Mouse (Mus musculus) embryonic facial prominence, embryonic 15.5 days (tissue): Measurements from ENCODE around the gene Atrnl1. TPM values are rescaled to one million over a fixed set of nuclear protein-coding genes. Genes with fewer than 3 reads are reported as not detected.

Experiments
- ATAC-seq: fragments of 200-750 bp; cut with Nextera tagmentation; 2 replicates; pipeline ENCODE4 v1.8.0; 2017; ENCODE audit warnings: low read depth, moderate TSS enrichment; ENCODE audit not compliant: insufficient number of reproducible peaks, low FRiP score, low TSS enrichment
- H3K27ac ChIP-seq: fragments of 300-500 bp; sonication (generic); replicated peaks from 2 replicates; pipeline ENCODE4 v1.5.1; 2015; ENCODE audit warnings: mild to moderate bottlenecking, inconsistent platforms
- H3K27me3 ChIP-seq: fragments of 300-500 bp; sonication (generic); 2 replicates; pipeline ENCODE4 v1.6.1; 2015; ENCODE audit warnings: inconsistent platforms
- H3K36me3 ChIP-seq: fragments of 300-500 bp; sonication (generic); 2 replicates; pipeline ENCODE4 v1.6.1; 2015; ENCODE audit warnings: mild to moderate bottlenecking, inconsistent platforms
- H3K4me1 ChIP-seq: fragments of 300-500 bp; sonication (generic); 2 replicates; pipeline ENCODE4 v1.6.1; 2015; ENCODE audit warnings: inconsistent platforms
- H3K4me2 ChIP-seq: fragments of 300-500 bp; sonication (generic); replicated peaks from 2 replicates; pipeline ENCODE4 v1.6.1; 2015; ENCODE audit warnings: mild to moderate bottlenecking, inconsistent platforms
- H3K4me3 ChIP-seq: fragments of 300-500 bp; sonication (generic); replicated peaks from 2 replicates; pipeline ENCODE4 v1.5.1; 2015; ENCODE audit warnings: mild to moderate bottlenecking, inconsistent platforms
- H3K9ac ChIP-seq: fragments of 300-500 bp; sonication (generic); 2 replicates; pipeline ENCODE4 v1.6.1; 2015; ENCODE audit warnings: inconsistent platforms
- H3K9me3 ChIP-seq: fragments of 300-500 bp; sonication (generic); replicated peaks from 2 replicates; pipeline ENCODE4 v1.6.1; 2016; ENCODE audit warnings: inconsistent platforms
- WGBS: fragments of 180-500 bp; shearing (Covaris S2); methylation state at CpG from one replicate; pipeline ENCODE4 v1.1.7; 2015; 5-methylcytosine and 5-hydroxymethylcytosine counted together
- polyA plus RNA-seq: library from polyadenylated mRNA; unstranded; fragments of >200 nt; fragmentation: Nextera tagmentation; extraction: Ambion mirVana; gene quantifications from 2 replicates; pipeline ENCODE4 v1.2.1, GENCODE M21; 2015

Atrnl1 gene
- polyA plus RNA-seq, 1 experiment from 2014 or later = 7.1 TPM

DNA sequence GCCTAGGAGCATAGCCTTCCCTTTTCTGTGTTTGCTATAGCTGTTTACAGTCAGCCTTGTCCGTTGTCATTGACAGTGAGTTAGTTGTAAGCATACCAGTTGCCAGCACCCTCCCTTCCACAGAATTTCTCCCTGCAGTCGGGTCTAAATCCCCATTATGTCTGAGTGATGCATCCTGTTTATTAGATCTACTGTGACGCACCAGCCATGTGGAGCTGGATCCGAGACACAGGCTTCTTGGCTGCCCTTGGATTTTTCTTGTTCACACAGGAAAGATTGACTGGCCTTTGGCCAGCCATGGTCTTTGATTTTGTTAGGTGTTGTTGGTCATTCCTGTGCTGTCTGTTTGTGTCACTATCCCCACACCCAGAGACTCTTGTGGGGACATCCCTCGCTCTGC lies 102.3 kb downstream of the Atrnl1 start:
- no peaks in the 10 kb centered on the region for H3K27me3 ChIP-seq
- no peak overlapping the region for H3K27ac ChIP-seq
- peaks cover 23% of the 10 kb centered on the region for H3K36me3 ChIP-seq
- no peaks in the 10 kb centered on the region for H3K9me3 ChIP-seq
- no peaks in the 10 kb centered on the region for H3K4me1 ChIP-seq
- no peak for ATAC-seq
- H3K4me3 ChIP-seq = no peak overlapping the region
- no peak overlapping the region for H3K4me2 ChIP-seq
- H3K9ac ChIP-seq = no peak overlapping the region
- WGBS = 58% methylated on average over 5 of the region's 5 CpGs

DNA sequence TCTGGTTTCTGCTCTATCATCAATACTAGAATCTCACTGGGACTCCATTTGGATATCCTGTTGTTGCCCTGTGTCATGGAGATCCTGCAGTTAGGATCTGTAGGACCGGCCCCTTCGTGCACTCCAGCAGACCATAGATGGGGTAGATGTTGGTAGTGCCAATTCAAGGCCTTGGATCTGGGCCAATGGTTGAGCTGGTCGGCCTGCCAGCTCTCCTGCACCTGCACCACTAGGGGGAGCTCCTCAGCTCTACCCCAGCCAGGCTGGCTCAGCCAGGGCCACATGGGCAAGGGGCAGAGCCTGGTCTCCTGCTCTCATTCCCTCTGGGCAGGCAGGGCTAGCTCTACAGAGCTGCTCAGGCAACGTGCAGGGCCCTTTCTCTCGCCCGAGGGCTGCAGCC lies 114.1 kb downstream of the Atrnl1 start:
- H3K36me3 ChIP-seq = no peaks in the 10 kb centered on the region
- H3K4me2 ChIP-seq = no peak overlapping the region
- no peak overlapping the region for H3K4me3 ChIP-seq
- no peaks in the 10 kb centered on the region for H3K27me3 ChIP-seq
- H3K9ac ChIP-seq = no peak overlapping the region
- no peak for ATAC-seq
- no peak overlapping the region for H3K27ac ChIP-seq
- H3K9me3 ChIP-seq = no peaks in the 10 kb centered on the region
- 84% methylated on average over 6 of the region's 6 CpGs for WGBS
- H3K4me1 ChIP-seq = no peaks in the 10 kb centered on the region

DNA sequence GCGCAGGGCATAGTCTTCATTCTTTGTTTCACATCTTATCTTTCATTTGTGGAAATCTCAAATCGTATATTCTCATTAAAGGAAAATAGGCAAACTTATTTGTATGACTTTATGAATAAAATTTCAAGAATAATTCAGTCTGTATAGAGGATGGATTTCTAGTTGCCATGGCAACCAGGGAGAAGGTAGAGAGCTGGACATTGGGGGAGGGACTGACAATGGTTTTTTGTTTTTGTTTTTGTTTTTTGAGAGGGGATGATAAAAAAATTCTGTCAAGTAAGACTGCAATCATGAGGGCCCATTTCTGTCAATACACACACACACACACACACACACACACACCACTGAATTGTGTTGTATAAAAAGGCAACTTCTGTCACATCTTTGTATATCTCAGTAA lies 114.5 kb downstream of the Atrnl1 start:
- no peak overlapping the region for H3K9ac ChIP-seq
- no peak overlapping the region for H3K27ac ChIP-seq
- 97% methylated on average over 2 of the region's 2 CpGs for WGBS
- no peak overlapping the region for H3K4me3 ChIP-seq
- no peaks in the 10 kb centered on the region for H3K9me3 ChIP-seq
- no peak overlapping the region for H3K4me2 ChIP-seq
- no peaks in the 10 kb centered on the region for H3K36me3 ChIP-seq
- no peaks in the 10 kb centered on the region for H3K27me3 ChIP-seq
- ATAC-seq = no peak
- H3K4me1 ChIP-seq = no peaks in the 10 kb centered on the region

DNA sequence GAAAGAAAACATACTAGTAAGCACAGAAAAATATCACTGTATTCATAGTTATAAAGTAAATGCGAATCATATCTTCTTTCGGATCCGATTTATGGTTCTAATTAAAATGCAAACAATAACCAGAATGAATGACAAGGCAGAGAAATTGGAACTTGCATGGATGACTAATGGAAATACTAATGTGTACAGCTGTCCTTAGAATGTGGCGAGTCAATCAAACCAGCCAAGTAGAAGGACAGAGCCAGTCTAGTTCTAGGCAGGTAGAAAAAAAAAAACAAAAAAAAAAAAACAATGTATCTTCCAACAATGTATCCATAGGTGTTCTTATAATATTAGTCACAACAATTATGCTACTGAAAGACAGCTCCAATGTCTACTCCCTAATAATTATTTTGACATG lies 116.2 kb downstream of the Atrnl1 start:
- no peak overlapping the region for H3K4me2 ChIP-seq
- 77% methylated on average over 4 of the region's 4 CpGs for WGBS
- no peaks in the 10 kb centered on the region for H3K36me3 ChIP-seq
- no peaks in the 10 kb centered on the region for H3K4me1 ChIP-seq
- H3K27me3 ChIP-seq = no peaks in the 10 kb centered on the region
- H3K27ac ChIP-seq = no peak overlapping the region
- no peak overlapping the region for H3K9ac ChIP-seq
- H3K4me3 ChIP-seq = no peak overlapping the region
- H3K9me3 ChIP-seq = no peaks in the 10 kb centered on the region
- ATAC-seq = no peak

GRCm38 (mm10) chr19:57737475-57737874 lies 126.6 kb downstream of the Atrnl1 start:
- Histone ChIP-seq H3K27me3 (no peaks in the 10 kb centered on the region), H3K9me3 (no peaks in the 10 kb centered on the region), H3K27ac (no peak overlapping the region), H3K4me1 (no peaks in the 10 kb centered on the region), H3K4me3 (no peak overlapping the region), H3K4me2 (no peak overlapping the region), H3K9ac (no peak overlapping the region), H3K36me3 (peaks cover 12% of the 10 kb centered on the region)
- ATAC-seq = no peak
- WGBS = 64% methylated on average over 3 of the region's 3 CpGs

GRCm38 (mm10) chr19:57745579-57745978 lies 134.7 kb downstream of the Atrnl1 start:
- H3K9me3 ChIP-seq = no peaks in the 10 kb centered on the region
- no peak for ATAC-seq
- H3K4me1 ChIP-seq = no peaks in the 10 kb centered on the region
- no peak overlapping the region for H3K9ac ChIP-seq
- no peaks in the 10 kb centered on the region for H3K36me3 ChIP-seq
- no peak overlapping the region for H3K27ac ChIP-seq
- H3K4me3 ChIP-seq = no peak overlapping the region
- no peak overlapping the region for H3K4me2 ChIP-seq
- no peaks in the 10 kb centered on the region for H3K27me3 ChIP-seq
- 48% methylated on average over 9 of the region's 9 CpGs for WGBS

GRCm38 (mm10) chr19:57746553-57746952 lies 135.7 kb downstream of the Atrnl1 start:
- no peak for ATAC-seq
- Histone ChIP-seq H3K36me3 (no peaks in the 10 kb centered on the region), H3K4me1 (no peaks in the 10 kb centered on the region), H3K4me3 (no peak overlapping the region), H3K27me3 (no peaks in the 10 kb centered on the region), H3K9me3 (no peaks in the 10 kb centered on the region), H3K27ac (no peak overlapping the region), H3K9ac (no peak overlapping the region), H3K4me2 (no peak overlapping the region)
- 89% methylated on average over 11 of the region's 11 CpGs for WGBS

- WGBS = 89% methylated on average over 14 of the region's 14 CpGs
- H3K4me3 ChIP-seq = no peak overlapping the region
- H3K9me3 ChIP-seq = no peaks in the 10 kb centered on the region
- no peak for ATAC-seq
- H3K4me1 ChIP-seq = no peaks in the 10 kb centered on the region
- no peak overlapping the region for H3K4me2 ChIP-seq
- H3K27ac ChIP-seq = no peak overlapping the region
- H3K9ac ChIP-seq = no peak overlapping the region
- peaks cover 9% of the 10 kb centered on the region; the same call in 1 of the 2 replicates for H3K36me3 ChIP-seq
- H3K27me3 ChIP-seq = no peaks in the 10 kb centered on the region
These were observed 141.4 kb downstream of the Atrnl1 start for GRCm38 (mm10) chr19:57752189-57752588.

GRCm38 (mm10) chr19:57762526-57762925 lies 151.7 kb downstream of the Atrnl1 start:
- no peak overlapping the region for H3K4me3 ChIP-seq
- H3K27ac ChIP-seq = no peak overlapping the region
- H3K27me3 ChIP-seq = no peaks in the 10 kb centered on the region
- 90% methylated on average over 2 of the region's 2 CpGs for WGBS
- no peaks in the 10 kb centered on the region for H3K9me3 ChIP-seq
- no peak overlapping the region for H3K4me2 ChIP-seq
- ATAC-seq = no peak
- H3K36me3 ChIP-seq = 0 out of 2 replicates have a peak, but pooled peaks cover 5% of the 10 kb centered on the region
- H3K4me1 ChIP-seq = no peaks in the 10 kb centered on the region
- no peak overlapping the region for H3K9ac ChIP-seq

- Histone ChIP-seq H3K9me3 (no peaks in the 10 kb centered on the region), H3K4me1 (no peaks in the 10 kb centered on the region), H3K9ac (no peak overlapping the region), H3K36me3 (0 out of 2 replicates have a peak, but pooled peaks cover 5% of the 10 kb centered on the region), H3K27me3 (no peaks in the 10 kb centered on the region), H3K27ac (no peak overlapping the region), H3K4me3 (no peak overlapping the region), H3K4me2 (no peak overlapping the region)
- WGBS = 81% methylated on average over 16 of the region's 16 CpGs
- ATAC-seq = no peak
These were observed 153.9 kb downstream of the Atrnl1 start for GRCm38 (mm10) chr19:57764576-57765371.

- H3K4me3 ChIP-seq = no peak overlapping the region
- 0 out of 2 replicates have a peak, but pooled peaks cover 3% of the 10 kb centered on the region for H3K36me3 ChIP-seq
- H3K4me2 ChIP-seq = no peak overlapping the region
- no peak for ATAC-seq
- WGBS = 92% methylated on average over 2 of the region's 2 CpGs
- H3K27ac ChIP-seq = no peak overlapping the region
- H3K4me1 ChIP-seq = no peaks in the 10 kb centered on the region
- no peak overlapping the region for H3K9ac ChIP-seq
- H3K9me3 ChIP-seq = no peaks in the 10 kb centered on the region
- no peaks in the 10 kb centered on the region for H3K27me3 ChIP-seq
These were observed 156.2 kb downstream of the Atrnl1 start for GRCm38 (mm10) chr19:57767051-57767450.

- H3K36me3 ChIP-seq = no peaks in the 10 kb centered on the region
- 92% methylated on average over 11 of the region's 11 CpGs for whole genome bisulfite sequencing
These were observed 157.8 kb downstream of the Atrnl1 start for GRCm38 (mm10) chr19:57768661-57769060.

More at GRCm38 (mm10) chr19:57768661-57769060, 157.8 kb downstream of the Atrnl1 start:
- Histone ChIP-seq H3K4me1 (no peaks in the 10 kb centered on the region), H3K9ac (no peak overlapping the region), H3K27ac (no peak overlapping the region), H3K27me3 (no peaks in the 10 kb centered on the region), H3K4me3 (no peak overlapping the region), H3K9me3 (no peaks in the 10 kb centered on the region), H3K4me2 (no peak overlapping the region)
- ATAC-seq = no peak
